Mouse (Mus musculus) thymus, postnatal 4 days (tissue): ENCODE measurements around the gene Qrich1.
"Not testable (repeated sequence)": the region's sequence is repeated elsewhere in the genome, so short reads cannot be mapped to it uniquely, and the experiment has no call there.

Source experiments
- DNase-seq: peaks from one replicate; pipeline ENCODE4 v3.0.0; 2021

Gene Qrich1

DNA sequence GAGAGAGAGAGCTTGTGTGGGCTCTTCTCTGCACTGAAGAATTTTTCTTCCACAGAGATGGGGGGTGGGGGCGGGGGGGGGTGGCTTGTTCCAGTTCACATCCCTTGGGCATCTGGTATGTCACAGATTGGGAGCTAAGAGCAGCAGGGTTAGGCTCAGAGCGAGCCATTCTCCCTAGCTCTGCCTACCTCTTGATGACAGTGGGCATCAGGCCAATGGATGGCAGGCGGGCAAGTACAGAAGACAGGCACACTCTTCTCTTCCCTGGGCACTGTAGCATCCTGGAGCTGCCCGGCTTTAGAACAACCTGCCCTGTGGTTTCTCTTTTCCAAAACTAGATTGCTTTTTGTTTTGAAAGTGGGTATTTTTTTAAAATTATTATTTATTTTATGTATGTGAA is 74.9 kb downstream of the Qrich1 start:
- no peak for DNase-seq

GRCm38 (mm10) chr9:108594354-108594753 is 77.7 kb downstream of the Qrich1 start:
- DNase-seq = no peak

DNA sequence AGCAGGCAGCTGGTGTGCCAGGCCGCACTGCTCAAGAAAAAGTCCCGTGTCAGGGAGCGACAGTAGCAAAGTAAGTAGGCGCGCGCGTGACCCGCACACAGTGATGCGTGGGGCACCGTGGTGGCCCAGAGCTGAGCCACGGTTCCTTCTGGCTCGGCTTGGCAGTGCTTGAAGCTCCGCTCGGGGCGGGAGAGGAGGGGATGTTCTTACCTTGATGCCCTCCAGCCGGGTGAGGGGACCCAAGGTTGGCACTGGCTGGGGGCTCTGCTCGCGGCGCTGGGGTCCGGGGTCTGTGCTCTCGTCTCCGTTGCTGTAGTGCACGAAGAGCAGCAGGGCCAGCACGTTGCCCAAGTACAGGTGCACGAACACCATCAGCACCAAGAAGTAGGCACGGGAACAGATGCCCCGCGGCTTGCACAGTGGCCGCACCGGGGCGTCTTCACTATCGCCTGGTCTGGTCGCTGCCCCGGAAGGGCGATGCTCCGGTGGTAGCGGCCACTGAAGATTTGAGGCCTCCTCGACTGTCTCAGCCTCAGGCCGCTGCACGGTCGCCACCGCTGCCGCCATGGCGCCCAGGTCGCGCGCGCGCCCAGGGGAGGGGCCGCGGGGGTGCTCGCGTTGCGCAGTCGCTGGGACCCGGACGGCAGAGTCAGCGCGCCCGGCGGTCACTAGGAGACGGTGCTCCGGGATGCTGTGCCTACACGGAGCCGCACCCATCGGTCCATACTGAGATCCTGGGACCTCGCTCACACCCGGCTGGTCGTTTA is 80.6 kb downstream of the Qrich1 start, which contains the start of gene P4htm:
TSS of gene P4htm (minus strand) at position 670 of the 767 bp plus-strand sequence.
- peak; percentile 78 for DNase-seq

DNA sequence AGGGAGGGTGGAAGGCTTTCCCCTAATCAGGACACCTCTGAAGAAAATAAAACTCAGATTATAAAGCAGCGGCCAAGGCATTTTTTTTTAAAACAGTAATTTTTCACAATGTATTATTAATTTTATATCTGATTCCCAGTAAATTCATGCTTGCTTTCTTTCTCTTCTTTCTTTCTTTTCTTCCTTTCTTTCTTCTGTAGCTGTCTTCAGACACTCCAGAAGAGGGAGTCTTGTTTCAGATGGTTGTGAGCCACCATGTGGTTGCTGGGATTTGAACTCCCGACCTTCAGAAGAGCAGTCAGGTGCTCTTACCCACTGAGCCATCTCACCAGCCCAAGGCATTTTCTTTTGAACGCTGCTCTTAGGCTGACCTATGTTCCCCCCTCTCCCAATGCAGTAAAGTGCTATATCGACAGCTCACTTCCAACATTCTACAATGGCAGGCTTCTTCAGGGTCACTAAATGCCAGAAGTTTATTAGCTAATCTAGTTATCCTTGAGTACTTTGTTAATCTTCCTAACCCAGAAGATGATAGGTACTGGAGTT is 82.5 kb downstream of the Qrich1 start:
- no peak for DNase-seq

DNA sequence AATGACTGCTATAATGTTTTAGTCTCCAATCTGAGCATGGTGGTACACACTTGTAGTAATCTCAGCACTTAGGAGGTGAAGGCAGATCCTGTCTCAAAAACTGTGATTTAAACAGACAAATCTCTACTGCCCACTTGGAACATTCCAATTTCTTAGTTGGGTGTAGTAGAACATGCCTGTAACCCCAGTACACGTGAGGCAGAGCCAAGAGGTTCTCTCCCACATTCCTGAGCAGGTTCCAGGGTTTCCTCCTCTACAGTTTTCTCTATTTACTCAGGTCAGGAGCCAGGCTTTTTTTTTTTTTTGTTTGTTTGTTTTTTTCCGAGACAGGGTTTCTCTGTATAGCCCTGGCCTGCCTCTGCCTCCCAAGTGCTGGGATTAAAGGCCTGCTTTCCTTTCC is 83.4 kb downstream of the Qrich1 start:
- no peak for DNase-seq

DNA sequence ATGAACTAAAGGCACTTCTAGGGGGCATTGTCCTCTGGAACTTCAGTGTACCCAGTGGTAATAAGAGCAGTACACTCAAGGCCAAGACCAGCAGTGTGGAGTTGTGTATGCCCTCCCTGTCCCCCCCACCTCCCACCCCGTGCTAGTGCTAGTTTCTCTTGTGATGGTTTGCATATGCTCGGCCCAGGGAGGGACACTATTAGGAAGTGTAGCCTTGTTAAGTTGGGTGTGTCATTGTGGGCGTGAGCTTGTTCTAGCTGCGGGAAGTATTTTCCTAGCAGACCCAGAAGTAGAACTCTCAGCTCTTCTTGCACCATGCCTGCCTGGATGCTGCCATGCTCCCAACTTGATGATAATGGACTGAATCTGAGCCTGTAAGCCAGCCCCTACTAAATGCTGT is 85.4 kb downstream of the Qrich1 start:
- no peak for DNase-seq

DNA sequence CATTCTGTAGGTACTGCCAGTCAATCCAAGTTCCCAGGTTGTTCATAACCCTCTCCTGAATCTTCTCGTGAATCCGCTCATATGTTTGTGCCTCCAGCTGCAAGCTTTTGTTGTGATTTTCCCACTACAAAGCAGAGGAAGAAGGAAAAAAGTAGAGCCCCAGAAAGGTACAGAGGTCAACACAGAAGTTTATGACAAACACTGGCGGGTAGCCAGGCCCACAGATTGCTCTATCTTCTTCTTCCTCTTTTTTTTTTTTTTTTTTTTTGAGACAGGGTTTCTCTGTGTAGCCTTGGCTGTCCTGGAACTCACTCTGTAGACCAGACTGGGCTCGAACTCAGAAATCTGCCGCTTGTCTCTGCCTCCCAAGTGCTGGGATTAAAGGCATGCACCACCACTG is 91.3 kb downstream of the Qrich1 start:
- DNase-seq = not testable (repeated sequence)

DNA sequence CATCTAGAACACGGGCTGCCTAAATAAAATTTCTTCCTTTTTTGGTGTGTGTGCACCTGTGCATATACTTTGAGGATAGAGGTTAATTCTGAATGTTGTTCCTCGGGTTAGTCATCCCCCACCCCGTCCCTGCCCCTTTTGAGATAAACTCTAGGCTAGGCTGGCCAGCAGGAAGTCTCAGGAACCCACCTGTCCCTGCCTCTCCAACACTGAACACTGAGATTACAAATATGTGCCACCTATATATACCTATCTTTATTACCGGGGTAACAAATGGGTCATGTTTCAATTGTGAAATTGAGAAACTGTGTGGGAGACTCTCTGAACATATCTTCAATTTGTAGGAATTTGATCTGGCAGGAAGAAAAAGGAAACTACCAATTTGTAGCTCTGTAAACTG is 92.3 kb downstream of the Qrich1 start:
- no peak for DNase-seq
